Comparison of ENCODE assay signal across 9 mouse cellular contexts in genomic region chr4:57017229-57017628, GRCm38 (mm10). TPM values are rescaled to one million over a fixed set of nuclear protein-coding genes. Genes with fewer than 3 reads are reported as not detected.
DNase-seq lines count a peak whose midpoint lies in the region; ATAC-seq and TF ChIP-seq lines count a peak whose summit lies in the region.
"Had no signal": no experiment of that assay in that cellular context is flagged by ENCODE, and none has a peak within 500 bp of the region (broad histone marks: within the 10 kb centered on the region; RNA-seq: fewer than 3 reads in every experiment).

No protein-coding gene starts in this region.

- DNase-seq in 3T3-L1 (ENCODE audit: low read depth, low spot score): peak; percentile 74
- peak; percentile 59 for DNase-seq in WW6 (ENCODE audit: low read depth, low spot score)
- peak; percentile 86 to 92 for DNase-seq in cerebellum, postnatal 25 days
- peak; percentile 86 for DNase-seq in gastrocnemius, postnatal 10 days
- DNase-seq in kidney, postnatal 10 days: peak; percentile 85
- peak in 2 of 3 experiments; percentile 20 to 22 for DNase-seq in liver, embryonic 14.5 days (ENCODE audit: low read depth in 3 of 3, low spot score in 3 of 3)
- DNase-seq in ovary, postnatal 10 days (ENCODE audit: low spot score): peak; percentile 58
- peak; percentile 35 to 78 for DNase-seq in thymus, postnatal 10 days (ENCODE audit: low spot score in 2 of 2)

- no peaks in the 10 kb centered on the region for H3K27me3 ChIP-seq in liver, embryonic 14.5 days (ENCODE audit: control insufficient read depth, insufficient read depth, low read length)

- TF ChIP-seq CTCF in liver, embryonic 14.5 days (IDR thresholded peaks at IDR 0.05; ENCODE audit: low read depth): peak; percentile 90

- 18% methylated on average over 5 of the region's 5 CpGs for WGBS in liver, embryonic 14.5 days (ENCODE audit: insufficient replicate concordance)

- no peak overlapping the region for H3K4me2 ChIP-seq in liver, embryonic 14.5 days (ENCODE audit: low read depth)
- H3K4me2 ChIP-seq: embryonic facial prominence, embryonic 13.5 days had no signal

- no peaks in the 10 kb centered on the region for H3K9me3 ChIP-seq in liver, embryonic 14.5 days (ENCODE audit: control insufficient read depth, low read length)
- H3K9me3 ChIP-seq: embryonic facial prominence, embryonic 13.5 days had no signal

- ATAC-seq in liver, embryonic 14.5 days (ENCODE audit: insufficient read depth): no peak

- H3K27ac ChIP-seq in liver, embryonic 14.5 days: no peak overlapping the region
- H3K27ac ChIP-seq: embryonic facial prominence, embryonic 13.5 days had no signal

- H3K9ac ChIP-seq in liver, embryonic 14.5 days (replicated peaks): no peak overlapping the region
- H3K9ac ChIP-seq: embryonic facial prominence, embryonic 13.5 days had no signal

- H3K4me1 ChIP-seq in liver, embryonic 14.5 days (replicated peaks; ENCODE audit: control insufficient read depth in 2 of 2, insufficient read depth in 2 of 2, low read length in 1 of 2): no peaks in the 10 kb centered on the region

- H3K36me3 ChIP-seq in liver, embryonic 14.5 days (replicated peaks; ENCODE audit: control insufficient read depth, insufficient read depth, low read depth): no peaks in the 10 kb centered on the region
- H3K36me3 ChIP-seq: embryonic facial prominence, embryonic 13.5 days had no signal

- no peak overlapping the region for H3K4me3 ChIP-seq in liver, embryonic 14.5 days (ENCODE audit: insufficient read depth in 1 of 2, low read depth in 2 of 2, low read length in 2 of 2)
- H3K4me3 ChIP-seq: embryonic facial prominence, embryonic 13.5 days had no signal

- TF ChIP-seq EP300 in liver, embryonic 14.5 days (IDR thresholded peaks at IDR 0.05; ENCODE audit: low read depth): no peak

RNA-seq across cellular contexts. Expression of gene Frrs1l, which starts 27.0 kb away (rescaled TPM):
- under 1 TPM; 0.12 to 0.34 TPM for total RNA-seq in gastrocnemius, postnatal 10 days (2021)
- under 0.01 and 0.01 TPM in 2 replicates for polyA plus RNA-seq in liver, embryonic 14.5 days (2012; rRNA removed)
- polyA plus RNA-seq in liver, embryonic 14.5 days (2014; fragmentation: Nextera tagmentation; extraction: Ambion mirVana): not detected in 2 replicates

Comparison
In these comparisons a context has a peak if more than half of its experiments do, and no peak if none do; other contexts are left out.
1. DNase-seq: peak in every context shown above with its lines; median percentile 89 in cerebellum, postnatal 25 days; 86 in gastrocnemius, postnatal 10 days; 85 in kidney, postnatal 10 days; 74 in 3T3-L1; 59 in WW6; 58 in ovary, postnatal 10 days; 56 in thymus, postnatal 10 days; 21 in liver, embryonic 14.5 days.